Mouse (Mus musculus): Measurements from ENCODE around the gene BC051019. TPM values are rescaled to one million over a fixed set of nuclear protein-coding genes. Genes with fewer than 3 reads are reported as not detected.

BC051019 gene
- polyA plus RNA-seq, 1 experiment = not detected

- Histone ChIP-seq H3K27me3 (replicated peaks) (no peaks in the 10 kb centered on the region), H3K9me3 (no peaks in the 10 kb centered on the region), H3K4me1 (peaks cover 45% of the 10 kb centered on the region), H3K4me3 (replicated peaks) (no peak overlapping the region), H3K36me3 (replicated peaks; ENCODE audit: low read length) (peaks cover 73% of the 10 kb centered on the region)
- TF ChIP-seq GATA1 (IDR thresholded peaks at IDR 0.05; ENCODE audit: borderline replicate concordance, low read length) (no peak), FLI1 (IDR thresholded peaks at IDR 0.05; ENCODE audit: low read length) (no peak)
These were observed 24.1 kb upstream of the BC051019 start for GRCm38 (mm10) chr7:109747747-109748146.

GRCm38 (mm10) chr7:109741703-109742102 lies 18.1 kb upstream of the BC051019 start:
- Histone ChIP-seq H3K4me1 (0 out of 2 replicates have a peak, but pooled peaks cover 6% of the 10 kb centered on the region), H3K9me3 (no peaks in the 10 kb centered on the region), H3K27me3 (replicated peaks) (no peaks in the 10 kb centered on the region), H3K4me3 (replicated peaks) (no peak overlapping the region), H3K36me3 (replicated peaks; ENCODE audit: low read length) (peaks cover 99% of the 10 kb centered on the region)
- TF ChIP-seq GATA1 (IDR thresholded peaks at IDR 0.05; ENCODE audit: borderline replicate concordance, low read length) = no peak
- TF ChIP-seq FLI1 (IDR thresholded peaks at IDR 0.05; ENCODE audit: low read length) = no peak

GRCm38 (mm10) chr7:109741060-109741459 lies 17.4 kb upstream of the BC051019 start:
- H3K4me1 ChIP-seq = 0 out of 2 replicates have a peak, but pooled peaks cover 6% of the 10 kb centered on the region
- TF ChIP-seq GATA1 (IDR thresholded peaks at IDR 0.05; ENCODE audit: borderline replicate concordance, low read length) (no peak), FLI1 (IDR thresholded peaks at IDR 0.05; ENCODE audit: low read length) (no peak)
- peaks cover 99% of the 10 kb centered on the region for H3K36me3 ChIP-seq (replicated peaks; ENCODE audit: low read length)
- H3K27me3 ChIP-seq (replicated peaks) = no peaks in the 10 kb centered on the region
- no peaks in the 10 kb centered on the region for H3K9me3 ChIP-seq
- no peak overlapping the region for H3K4me3 ChIP-seq (replicated peaks)

- no peaks in the 10 kb centered on the region for H3K27me3 ChIP-seq (replicated peaks)
- H3K36me3 ChIP-seq (replicated peaks; ENCODE audit: low read length) = peaks cover 100% of the 10 kb centered on the region
- TF ChIP-seq GATA1 (IDR thresholded peaks at IDR 0.05; ENCODE audit: borderline replicate concordance, low read length) (no peak), FLI1 (IDR thresholded peaks at IDR 0.05; ENCODE audit: low read length) (no peak)
- no peak overlapping the region for H3K4me3 ChIP-seq (replicated peaks)
- H3K4me1 ChIP-seq = 0 out of 2 replicates have a peak, but pooled peaks cover 3% of the 10 kb centered on the region
- no peaks in the 10 kb centered on the region for H3K9me3 ChIP-seq
These were observed 16.2 kb upstream of the BC051019 start for GRCm38 (mm10) chr7:109739822-109740370.

- Histone ChIP-seq H3K27me3 (replicated peaks) (peaks cover 5% of the 10 kb centered on the region), H3K9me3 (no peaks in the 10 kb centered on the region), H3K4me3 (replicated peaks) (no peak overlapping the region), H3K36me3 (replicated peaks; ENCODE audit: low read length) (peaks cover 55% of the 10 kb centered on the region), H3K4me1 (no peaks in the 10 kb centered on the region)
- TF ChIP-seq GATA1 (IDR thresholded peaks at IDR 0.05; ENCODE audit: borderline replicate concordance, low read length) = no peak
- no peak for TF ChIP-seq FLI1 (IDR thresholded peaks at IDR 0.05; ENCODE audit: low read length)
These were observed 11.2 kb upstream of the BC051019 start for GRCm38 (mm10) chr7:109734806-109735205.

GRCm38 (mm10) chr7:109731626-109732025 lies 8.0 kb upstream of the BC051019 start, which contains the start of gene Ascl3:
Gene Ascl3, minus strand, starts transcription at chr7:109731726.
- Histone ChIP-seq H3K36me3 (replicated peaks; ENCODE audit: low read length) (peaks cover 23% of the 10 kb centered on the region), H3K9me3 (no peaks in the 10 kb centered on the region), H3K4me3 (replicated peaks) (no peak within 1 kb of the TSS), H3K4me1 (no peaks in the 10 kb centered on the region), H3K27me3 (replicated peaks) (peaks cover 19% of the 10 kb centered on the region)
- no peak for TF ChIP-seq GATA1 (IDR thresholded peaks at IDR 0.05; ENCODE audit: borderline replicate concordance, low read length)
- TF ChIP-seq FLI1 (IDR thresholded peaks at IDR 0.05; ENCODE audit: low read length) = no peak

GRCm38 (mm10) chr7:109723114-109723513 lies 536 bp downstream of the BC051019 start:
- Histone ChIP-seq H3K4me1 (peaks cover 6% of the 10 kb centered on the region), H3K36me3 (replicated peaks; ENCODE audit: low read length) (no peaks in the 10 kb centered on the region), H3K4me3 (replicated peaks) (no peak overlapping the region), H3K9me3 (peaks cover 26% of the 10 kb centered on the region), H3K27me3 (replicated peaks) (peaks cover 16% of the 10 kb centered on the region)
- TF ChIP-seq FLI1 (IDR thresholded peaks at IDR 0.05; ENCODE audit: low read length) (no peak), GATA1 (IDR thresholded peaks at IDR 0.05; ENCODE audit: borderline replicate concordance, low read length) (no peak)

GRCm38 (mm10) chr7:109722618-109723017 lies 1.0 kb downstream of the BC051019 start:
- TF ChIP-seq FLI1 (IDR thresholded peaks at IDR 0.05; ENCODE audit: low read length) (no peak), GATA1 (IDR thresholded peaks at IDR 0.05; ENCODE audit: borderline replicate concordance, low read length) (no peak)
- H3K4me1 ChIP-seq = peaks cover 6% of the 10 kb centered on the region
- H3K27me3 ChIP-seq (replicated peaks) = peaks cover 15% of the 10 kb centered on the region
- H3K9me3 ChIP-seq = peaks cover 26% of the 10 kb centered on the region
- H3K36me3 ChIP-seq (replicated peaks; ENCODE audit: low read length) = no peaks in the 10 kb centered on the region
- H3K4me3 ChIP-seq (replicated peaks) = no peak overlapping the region

GRCm38 (mm10) chr7:109719286-109719685 lies 4.4 kb downstream of the BC051019 start:
- Histone ChIP-seq H3K9me3 (peaks cover 26% of the 10 kb centered on the region), H3K36me3 (replicated peaks; ENCODE audit: low read length) (no peaks in the 10 kb centered on the region), H3K4me1 (no peaks in the 10 kb centered on the region), H3K4me3 (replicated peaks) (no peak overlapping the region), H3K27me3 (replicated peaks) (peaks cover 14% of the 10 kb centered on the region)
- TF ChIP-seq GATA1 (IDR thresholded peaks at IDR 0.05; ENCODE audit: borderline replicate concordance, low read length) (no peak), FLI1 (IDR thresholded peaks at IDR 0.05; ENCODE audit: low read length) (no peak)

- no peak overlapping the region for H3K4me3 ChIP-seq (replicated peaks)
- no peak for TF ChIP-seq GATA1 (IDR thresholded peaks at IDR 0.05; ENCODE audit: borderline replicate concordance, low read length)
- TF ChIP-seq FLI1 (IDR thresholded peaks at IDR 0.05; ENCODE audit: low read length) = no peak
- peaks cover 12% of the 10 kb centered on the region for H3K4me1 ChIP-seq
- H3K9me3 ChIP-seq = no peaks in the 10 kb centered on the region
- H3K27me3 ChIP-seq (replicated peaks) = peaks cover 8% of the 10 kb centered on the region
- peaks cover 52% of the 10 kb centered on the region for H3K36me3 ChIP-seq (replicated peaks; ENCODE audit: low read length)
These were observed 10.1 kb downstream of the BC051019 start for GRCm38 (mm10) chr7:109713434-109713982.

Measured in megakaryocyte, embryonic 14.5 days (primary cell).